Mouse (Mus musculus) kidney, postnatal 25 days (tissue): Measurements from ENCODE around the gene Hist1h2be.
A peak's percentile ranks its signal among the peaks of the same experiment; 100 is the strongest.
"Not testable (repeated sequence)": the region's sequence is repeated elsewhere in the genome, so short reads cannot be mapped to it uniquely, and the experiment has no call there.

ENCODE experiments used
- DNase-seq, 2 experiments: peaks; one replicate each; pipeline ENCODE4 v3.0.0; 2021; ENCODE audit warnings: mixed read lengths in 2 of 2

Hist1h2be gene

GRCm38 (mm10) chr13:23591886-23592285 lies 29.0 kb downstream of the Hist1h2be start:
- DNase-seq, result not testable (repeated sequence)

GRCm38 (mm10) chr13:23591206-23591605 lies 29.7 kb downstream of the Hist1h2be start:
- no peak for DNase-seq

DNA sequence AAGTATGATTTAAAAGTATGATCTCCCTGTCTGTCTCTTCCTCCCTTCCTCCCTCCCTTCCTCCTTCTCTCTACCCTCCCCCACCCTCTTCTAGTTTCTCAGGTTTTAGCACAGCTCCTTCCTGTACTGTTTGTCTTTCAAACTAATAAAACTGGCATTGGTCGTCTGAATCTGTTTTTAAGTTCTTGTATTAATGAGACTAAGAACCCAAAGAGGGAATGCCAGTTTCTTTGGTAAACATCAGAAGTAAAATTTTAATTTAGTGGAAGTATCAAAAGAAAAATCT lies 34.0 kb downstream of the Hist1h2be start:
- DNase-seq, result no peak

- no peak for DNase-seq
These were observed 34.6 kb downstream of the Hist1h2be start for GRCm38 (mm10) chr13:23586099-23586939.

- peak; percentile 43 to 75 for DNase-seq
These were observed 35.4 kb downstream of the Hist1h2be start for GRCm38 (mm10) chr13:23585442-23586098.

- peak; percentile 71 to 82 for DNase-seq
These were observed 35.9 kb downstream of the Hist1h2be start for GRCm38 (mm10) chr13:23585029-23585441.

DNA sequence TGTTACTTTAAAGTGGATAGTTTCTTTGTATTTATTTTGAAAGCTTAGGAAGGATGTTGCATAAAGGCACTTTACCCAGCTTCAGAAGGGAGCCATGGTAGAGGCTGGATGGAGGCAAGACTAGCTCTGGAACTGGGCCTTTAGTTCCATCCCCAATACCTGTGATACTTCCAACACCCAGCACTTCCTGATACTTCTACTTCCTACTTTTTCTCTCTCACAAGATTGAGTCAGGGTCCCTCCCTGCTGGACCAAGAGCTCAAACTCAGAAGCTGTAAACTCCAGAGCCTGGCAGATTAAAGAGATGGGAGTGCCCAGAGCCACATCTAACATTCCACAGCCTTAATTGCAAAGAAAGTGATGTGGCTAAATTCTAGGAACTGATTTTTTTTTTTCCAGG lies 36.6 kb downstream of the Hist1h2be start:
- no peak for DNase-seq

- DNase-seq, result no peak
These were observed 37.4 kb downstream of the Hist1h2be start for GRCm38 (mm10) chr13:23583387-23584068.

- DNase-seq, result no peak
These were observed 38.5 kb downstream of the Hist1h2be start for GRCm38 (mm10) chr13:23582219-23583056.

GRCm38 (mm10) chr13:23581408-23582218 lies 39.3 kb downstream of the Hist1h2be start, which contains the start of gene Hist1h4d:
Gene Hist1h4d, plus strand, starts transcription at chr13:23581598.
- DNase-seq, result peak; percentile 96

GRCm38 (mm10) chr13:23577835-23578234 lies 43.1 kb downstream of the Hist1h2be start:
- DNase-seq, result no peak

GRCm38 (mm10) chr13:23576906-23577639 lies 43.9 kb downstream of the Hist1h2be start:
- DNase-seq, result no peak

- no peak for DNase-seq
These were observed 44.5 kb downstream of the Hist1h2be start for GRCm38 (mm10) chr13:23576351-23576881.

DNA sequence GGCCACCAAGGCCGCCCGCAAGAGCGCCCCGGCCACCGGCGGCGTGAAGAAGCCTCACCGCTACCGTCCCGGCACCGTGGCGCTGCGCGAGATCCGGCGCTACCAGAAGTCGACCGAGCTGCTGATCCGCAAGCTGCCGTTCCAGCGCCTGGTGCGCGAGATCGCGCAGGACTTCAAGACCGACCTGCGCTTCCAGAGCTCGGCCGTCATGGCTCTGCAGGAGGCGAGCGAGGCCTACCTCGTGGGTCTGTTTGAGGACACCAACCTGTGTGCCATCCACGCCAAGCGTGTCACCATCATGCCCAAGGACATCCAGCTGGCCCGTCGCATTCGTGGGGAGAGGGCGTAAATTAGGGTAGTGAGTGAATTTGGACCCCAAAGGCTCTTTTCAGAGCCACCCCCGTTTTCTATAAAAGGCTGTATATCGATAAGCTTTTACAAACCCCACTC lies 45.0 kb downstream of the Hist1h2be start:
- not testable (repeated sequence) for DNase-seq

- DNase-seq, result no peak
These were observed 45.6 kb downstream of the Hist1h2be start, which contains the start of gene Hist1h3d for GRCm38 (mm10) chr13:23575271-23575851. Gene Hist1h3d, plus strand, starts transcription at chr13:23575763.

- DNase-seq, result not testable (repeated sequence)
These were observed 46.3 kb downstream of the Hist1h2be start for GRCm38 (mm10) chr13:23574546-23575170.

GRCm38 (mm10) chr13:23573898-23574524 lies 46.9 kb downstream of the Hist1h2be start, which contains the start of the genes Hist1h2bf and Hist1h2ad:
Gene Hist1h2bf, minus strand, starts transcription at chr13:23574196.
Gene Hist1h2ad, plus strand, starts transcription at chr13:23574381.
- DNase-seq, result peak; percentile 90 to 94

GRCm38 (mm10) chr13:23573034-23573897 lies 47.7 kb downstream of the Hist1h2be start:
- not testable (repeated sequence) for DNase-seq
